Mouse (Mus musculus) urinary bladder, adult 2 months (tissue): ENCODE measurements at regions not wholly inside any gene's neighbourhood (a gene's known extent, or its start where the extent isn't known, plus 50 kb on each side); places are given as distances from the start of the nearest gene placed in this dataset.

Experiments
- DNase-seq: peaks from one replicate; pipeline ENCODE4 v3.0.0; 2022; ENCODE audit warnings: low spot score

GRCm38 (mm10) chr5:118494649-118495477 lies 65.6 kb upstream of the Med13l start:
- DNase-seq: no peak

DNA sequence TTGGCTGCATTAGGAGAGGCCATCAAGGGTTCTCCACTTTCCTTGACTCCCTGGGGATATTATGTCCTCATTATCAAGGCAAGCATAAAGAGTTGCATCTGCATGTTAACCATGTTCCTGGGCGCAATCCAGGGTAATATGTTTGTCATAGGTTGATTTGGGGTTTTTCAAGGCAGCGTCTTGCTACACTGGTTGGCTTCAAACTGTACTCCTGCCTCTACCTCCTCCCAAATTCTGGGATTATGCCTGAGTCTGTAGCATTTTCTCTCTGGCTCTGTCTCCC lies 65.1 kb upstream of the Med13l start:
- DNase-seq: no peak

DNA sequence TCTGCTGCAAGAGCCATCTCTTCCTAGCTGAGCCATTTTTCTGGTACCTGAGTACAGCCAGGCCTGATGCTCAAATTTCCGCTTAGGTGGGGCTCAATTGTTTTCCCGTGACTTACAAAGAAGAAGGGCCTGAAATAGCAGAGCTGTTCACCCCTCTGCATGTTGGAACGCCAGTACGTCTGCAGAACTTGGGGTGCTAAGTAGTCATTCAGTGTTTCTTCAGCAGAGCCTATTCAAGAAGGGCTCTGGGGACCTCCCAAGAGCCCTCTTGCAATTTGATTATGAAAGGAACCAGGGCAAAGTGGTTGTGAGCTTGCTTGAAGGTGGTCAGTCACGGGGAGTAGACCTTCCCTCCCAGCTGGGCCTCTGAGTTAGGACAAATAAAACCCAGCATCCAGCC lies 58.9 kb upstream of the Med13l start:
- DNase-seq: no peak

DNA sequence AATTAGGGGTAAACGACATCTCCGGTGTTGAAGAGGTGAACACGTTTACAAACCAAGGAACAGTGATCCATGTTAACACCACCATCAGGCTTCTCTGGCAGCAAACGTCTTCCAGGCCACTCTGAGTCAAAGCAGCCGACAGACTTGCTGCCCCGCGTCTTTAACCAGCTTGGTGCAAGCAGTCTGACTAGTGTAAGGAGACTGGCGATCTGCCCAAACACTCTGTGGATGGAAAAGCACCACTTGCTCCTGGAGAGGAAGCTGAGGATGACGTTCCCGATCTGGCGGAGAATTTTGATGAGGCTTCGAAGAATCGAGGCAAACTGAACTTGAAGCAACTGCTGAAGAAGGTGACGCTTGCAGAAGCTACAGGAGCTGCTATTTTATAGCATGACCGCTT lies 57.5 kb upstream of the Med13l start:
- no peak for DNase-seq

GRCm38 (mm10) chr5:118504170-118504569 lies 56.3 kb upstream of the Med13l start:
- DNase-seq: no peak

GRCm38 (mm10) chr5:118504926-118505325 lies 55.6 kb upstream of the Med13l start:
- no peak for DNase-seq

DNA sequence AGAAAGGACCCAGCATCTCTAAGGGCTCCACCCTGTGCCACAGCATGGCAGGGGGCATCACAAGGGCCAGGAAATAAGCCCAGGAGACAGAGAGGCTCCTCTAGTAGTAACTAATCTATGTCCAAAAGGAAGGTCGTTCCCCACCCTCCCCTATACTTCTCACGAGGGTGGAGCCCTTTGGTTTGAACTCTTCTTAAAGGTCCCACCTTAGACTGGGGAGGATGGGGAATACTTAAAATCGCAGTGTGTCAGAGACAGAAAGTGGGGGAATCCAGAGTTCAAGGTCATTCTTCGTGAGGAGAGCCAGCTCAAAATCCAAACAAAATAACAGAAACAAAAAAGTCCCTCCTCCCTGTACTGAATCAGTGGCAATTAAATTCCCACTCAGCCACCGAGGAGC lies 50.6 kb upstream of the Med13l start:
- no peak for DNase-seq
